Mouse (Mus musculus) inflammation-experienced regulatory T-cells, adult 6 months (primary cell): Measurements from ENCODE around the gene Snx5. TPM values are rescaled to one million over a fixed set of nuclear protein-coding genes. Genes with fewer than 3 reads are reported as not detected.

Experiments
- ATAC-seq: one replicate; pipeline ENCODE4 v1.8.0; 2017
- polyA plus RNA-seq, 3 experiments: library from polyadenylated mRNA; unstranded; fragments of 100-300 nt; shearing (Covaris generic); gene quantifications; one replicate each; pipeline ENCODE4 v1.2.1; 2017

The Snx5 gene
- polyA plus RNA-seq, 3 experiments from 2014 or later: 62.1 to 121 (median 102) TPM

GRCm38 (mm10) chr2:144228521-144229346, 42.0 kb downstream of the Snx5 start:
- ATAC-seq: no peak

- no peak for ATAC-seq
Observed at GRCm38 (mm10) chr2:144226906-144227586, 43.7 kb downstream of the Snx5 start.

GRCm38 (mm10) chr2:144224351-144224750, 46.4 kb downstream of the Snx5 start:
- ATAC-seq: peak; percentile 54

GRCm38 (mm10) chr2:144215601-144216000, 55.1 kb downstream of the Snx5 start:
- ATAC-seq: no peak

DNA sequence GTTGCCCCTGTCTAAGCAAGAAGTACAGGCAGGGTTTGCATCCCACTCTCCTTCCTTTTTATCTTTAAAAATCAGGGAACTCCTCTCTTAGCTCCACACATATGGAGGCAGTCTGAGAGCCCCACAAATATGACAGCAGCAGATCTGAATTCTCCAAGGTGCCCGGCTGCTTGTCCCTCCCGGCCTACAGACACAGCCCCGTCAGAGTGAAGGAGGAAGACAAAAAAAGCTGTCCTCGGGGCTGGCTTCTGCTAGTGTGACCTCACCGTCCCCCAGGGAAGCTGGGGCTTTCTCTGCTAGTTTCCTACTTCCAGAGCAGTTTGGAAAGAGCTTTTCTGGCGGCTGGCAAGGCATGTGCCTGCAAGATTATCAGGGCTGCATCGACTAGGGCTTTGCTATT, 55.5 kb downstream of the Snx5 start:
- no peak for ATAC-seq

GRCm38 (mm10) chr2:144214508-144215185, 56.1 kb downstream of the Snx5 start:
- ATAC-seq: no peak

DNA sequence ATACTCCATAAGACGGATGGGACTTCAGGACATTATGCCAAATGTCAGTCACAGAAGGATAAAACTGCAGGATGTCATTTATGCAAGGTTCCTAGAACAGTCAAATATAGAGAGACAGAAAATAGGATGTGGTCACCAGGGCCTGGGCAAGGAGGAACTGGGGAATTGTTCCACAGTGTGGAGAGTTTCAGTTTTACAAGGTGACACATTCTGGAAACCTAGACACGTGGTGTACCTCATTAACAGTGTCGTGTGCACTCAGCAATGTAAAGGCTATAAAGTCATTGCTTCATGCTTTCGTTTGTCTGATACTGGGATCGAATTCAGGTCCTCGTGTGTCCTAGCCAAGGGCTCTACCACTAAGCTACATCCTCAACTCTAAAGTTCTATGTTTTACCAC, 56.9 kb downstream of the Snx5 start:
- peak; percentile 65 for ATAC-seq

DNA sequence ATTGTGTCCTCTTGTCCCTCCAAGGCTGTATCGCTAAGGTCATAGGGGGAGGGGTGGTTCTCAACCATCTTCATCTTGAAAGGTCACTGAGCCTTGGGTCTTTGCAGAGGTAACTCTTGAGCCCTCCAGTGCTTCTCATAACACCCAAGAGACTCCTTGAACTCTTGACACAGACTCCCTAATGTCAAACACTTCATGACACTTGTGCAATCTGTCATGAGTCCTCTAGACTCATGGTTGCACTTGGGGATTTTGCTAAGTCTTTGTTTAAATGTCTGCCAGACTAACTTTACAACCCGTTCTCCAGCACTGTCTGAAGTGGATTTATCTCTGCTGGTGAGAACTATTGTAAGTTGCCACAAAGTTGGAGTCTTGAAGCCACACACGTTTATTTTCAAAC, 61.3 kb downstream of the Snx5 start:
- ATAC-seq: no peak

- ATAC-seq: no peak
Observed at GRCm38 (mm10) chr2:144207365-144207764, 63.3 kb downstream of the Snx5 start.

DNA sequence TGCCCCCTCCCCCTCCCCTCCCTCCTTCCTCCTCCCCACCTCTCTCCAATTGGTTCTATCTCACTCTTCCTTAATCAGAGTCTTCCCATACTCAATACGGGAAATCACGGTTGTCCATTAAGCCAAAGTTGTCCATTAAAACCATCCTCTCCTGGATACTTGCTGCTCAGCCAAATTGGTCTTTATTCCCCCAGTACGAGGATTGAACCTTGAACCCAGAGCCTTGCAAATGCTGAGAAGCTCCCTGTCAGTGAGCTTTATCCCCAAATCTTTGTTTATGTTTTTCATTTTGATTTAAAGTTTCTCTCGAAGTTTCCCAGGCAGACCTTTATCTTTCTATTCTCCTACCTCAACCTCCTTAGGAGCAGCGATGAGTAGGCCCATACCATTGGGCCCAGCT, 67.7 kb downstream of the Snx5 start:
- ATAC-seq: no peak

- no peak for ATAC-seq
Observed at GRCm38 (mm10) chr2:144202567-144202966, 68.1 kb downstream of the Snx5 start.

DNA sequence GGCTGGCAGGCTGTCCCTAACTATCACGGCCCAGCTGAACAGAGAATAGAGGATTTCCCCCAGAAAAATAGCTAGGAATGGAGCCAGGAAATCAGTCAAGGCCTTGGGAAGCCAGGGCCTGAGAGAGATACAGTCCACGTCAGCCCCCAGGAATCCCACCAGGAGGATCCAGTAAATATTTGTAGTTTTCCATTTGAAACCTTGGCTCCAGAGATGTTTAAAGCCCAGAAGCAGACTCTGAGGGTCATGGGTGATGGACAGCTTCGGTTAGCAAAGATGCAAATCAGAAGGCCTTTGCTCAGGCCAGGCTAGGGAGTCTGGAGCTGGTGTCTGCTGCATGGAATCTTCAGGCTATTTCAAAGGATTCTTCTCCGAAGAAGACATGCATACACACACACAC, 68.6 kb downstream of the Snx5 start:
- no peak for ATAC-seq

Other genes with a start within 250 kb of the Snx5 start
- gene Banf2, start 237.8 kb downstream of the Snx5 start, polyA plus RNA-seq: not detected
- gene Mgme1, start 243 bp downstream of the Snx5 start, polyA plus RNA-seq: 10 to 100 TPM in 2 of 3 experiments, 1 to 10 TPM in 1; 8.9 to 13.5 (median 10.4) TPM
- gene Ovol2, start 61.2 kb upstream of the Snx5 start, polyA plus RNA-seq: not detected
- 10 to 100 TPM; 10.8 to 20.3 (median 15.7) TPM for gene Kat14, start 98.1 kb upstream of the Snx5 start, polyA plus RNA-seq
- gene Pet117, start 98.1 kb upstream of the Snx5 start, polyA plus RNA-seq: 1 to 10 TPM in 2 of 3 experiments, not detected in 1; 1.4 to 3.2 TPM